20 mouse cellular contexts compared by ENCODE assay signal in genomic region chr8:94945185-94945584, GRCm38 (mm10). TPM values are rescaled to one million over a fixed set of nuclear protein-coding genes. Genes with fewer than 3 reads are reported as not detected.
A peak's percentile ranks its signal among the peaks of the same experiment; 100 is the strongest.
DNase-seq lines count a peak whose midpoint lies in the region; ATAC-seq and TF ChIP-seq lines count a peak whose summit lies in the region.
"Had no signal": no experiment of that assay in that cellular context is flagged by ENCODE, and none has a peak within 500 bp of the region (broad histone marks: within the 10 kb centered on the region; RNA-seq: fewer than 3 reads in every experiment).

No protein-coding gene starts in this region.

- no peaks in the 10 kb centered on the region for H3K4me1 ChIP-seq in midbrain, postnatal 0 days (ENCODE audit: insufficient read depth, low read length)
- no peaks in the 10 kb centered on the region; the same call in 1 of the 2 replicates for H3K4me1 ChIP-seq in midbrain, embryonic 16.5 days (ENCODE audit: control insufficient read depth, insufficient read depth, low read length)

- no peak overlapping the region for H3K27ac ChIP-seq in midbrain, postnatal 0 days (ENCODE audit: low read depth, low read length)
- no peak overlapping the region for H3K27ac ChIP-seq in midbrain, embryonic 16.5 days (ENCODE audit: low read length)
- H3K27ac ChIP-seq: gastrocnemius, adult 2 months; heart, embryonic 15.5 days; hindbrain, embryonic 13.5 days; liver, embryonic 14.5 days had no signal

- DNase-seq in midbrain, postnatal 0 days (ENCODE audit: low spot score): peak; percentile 10
- DNase-seq in frontal cortex, postnatal 14 days (ENCODE audit: low spot score in 2 of 2): peak; percentile 48 to 74
- DNase-seq in left cerebral cortex, postnatal 25 days (ENCODE audit: low spot score in 2 of 2): peak; percentile 70 to 92
- DNase-seq in telencephalon, adult 2 months (ENCODE audit: low read depth, low spot score): peak; percentile 78
- no peak for DNase-seq in yolk sac, embryonic 10.5 days (ENCODE audit: low spot score)
- DNase-seq in heart, postnatal 10 days: no peak
- no peak for DNase-seq in ovary, postnatal 14 days (ENCODE audit: low spot score)
- DNase-seq: adrenal gland, adult 8-10 months; cerebellum, adult 9-11 months; gastrocnemius, adult 2 months; heart, adult 11 months; kidney, postnatal 10 days had no signal

- ATAC-seq in midbrain, postnatal 0 days (ENCODE audit: low FRiP score): no peak
- ATAC-seq in midbrain, embryonic 16.5 days: no peak
- ATAC-seq: CD4-positive, CD25-positive, alpha-beta regulatory T cell, adult 4 months; intestine, embryonic 16.5 days; lung, postnatal 0 days had no signal

- TF ChIP-seq CTCF in midbrain, postnatal 0 days (IDR thresholded peaks at IDR 0.05): no peak

- no peaks in the 10 kb centered on the region for H3K36me3 ChIP-seq in midbrain, postnatal 0 days (ENCODE audit: insufficient read depth, low read length)
- H3K36me3 ChIP-seq in midbrain, embryonic 16.5 days (ENCODE audit: control insufficient read depth, insufficient read depth, low read length): no peaks in the 10 kb centered on the region
- H3K36me3 ChIP-seq: heart, embryonic 15.5 days; hindbrain, embryonic 13.5 days had no signal

- intact Hi-C loops in left cerebral cortex, postnatal 25 days (cut with DNase I): loop anchor here (5.0 kb wide), 1 partner anchor 132 kb away; no protein-coding TSS in a partner anchor
- intact Hi-C loops in heart, postnatal 10 days (cut with DNase I): no loop called here

- WGBS in midbrain, postnatal 0 days: 54% methylated on average over 6 of the region's 6 CpGs
- 59% methylated on average over 6 of the region's 6 CpGs for WGBS in midbrain, embryonic 16.5 days

- H3K4me2 ChIP-seq in midbrain, postnatal 0 days (ENCODE audit: low read depth, low read length, poor library complexity, severe bottlenecking): no peak overlapping the region
- H3K4me2 ChIP-seq in midbrain, embryonic 16.5 days (ENCODE audit: low read length): no peak overlapping the region
- H3K4me2 ChIP-seq: heart, embryonic 15.5 days; hindbrain, embryonic 13.5 days had no signal

- H3K9ac ChIP-seq in midbrain, postnatal 0 days (replicated peaks; ENCODE audit: low read length, poor library complexity, severe bottlenecking): no peak overlapping the region
- H3K9ac ChIP-seq in midbrain, embryonic 16.5 days (ENCODE audit: low read depth, low read length): no peak overlapping the region
- H3K9ac ChIP-seq: heart, embryonic 15.5 days; hindbrain, embryonic 13.5 days; liver, embryonic 14.5 days had no signal

- H3K27me3 ChIP-seq in midbrain, postnatal 0 days (ENCODE audit: insufficient read depth, low read length): no peaks in the 10 kb centered on the region; the same call in 1 of the 2 replicates
- H3K27me3 ChIP-seq in midbrain, embryonic 16.5 days (ENCODE audit: control insufficient read depth, insufficient read depth, low read depth, low read length): no peaks in the 10 kb centered on the region
- H3K27me3 ChIP-seq: hindbrain, embryonic 13.5 days had no signal

- H3K4me3 ChIP-seq in midbrain, postnatal 0 days (ENCODE audit: low read depth, low read length): no peak overlapping the region
- no peak overlapping the region for H3K4me3 ChIP-seq in midbrain, embryonic 16.5 days (ENCODE audit: low read depth, low read length)
- H3K4me3 ChIP-seq: gastrocnemius, adult 2 months; heart, embryonic 15.5 days; hindbrain, embryonic 13.5 days had no signal

- no peaks in the 10 kb centered on the region for H3K9me3 ChIP-seq in midbrain, postnatal 0 days (ENCODE audit: low read length)
- no peaks in the 10 kb centered on the region for H3K9me3 ChIP-seq in midbrain, embryonic 16.5 days (replicated peaks; ENCODE audit: control insufficient read depth, low read length, poor library complexity, severe bottlenecking)
- H3K9me3 ChIP-seq: heart, embryonic 15.5 days; hindbrain, embryonic 13.5 days had no signal

RNA-seq across cellular contexts. Expression of gene Adgrg5, which starts 21.7 kb away (rescaled TPM):
- not detected in 2 replicates for total RNA-seq in midbrain, postnatal 0 days (2014; rRNA removed)
- 0.17 and 0.21 TPM in 2 replicates for polyA plus RNA-seq in midbrain, postnatal 0 days (2015; fragmentation: Nextera tagmentation; extraction: Ambion mirVana)
- 0.62 TPM in 1 of 2 replicates, not detected in the other for polyA plus RNA-seq in midbrain, embryonic 16.5 days (2015; fragmentation: Nextera tagmentation; extraction: Ambion mirVana)
- not detected for total RNA-seq in left cerebral cortex, postnatal 25 days (2021)
- total RNA-seq in heart, postnatal 10 days (2021): under 1 TPM; 0.31 to 0.42 TPM
- polyA plus RNA-seq: hindbrain, embryonic 13.5 days; limb, embryonic 11.5 days had no signal

RNA-seq across cellular contexts. Expression of gene Ccdc102a, which starts 27.3 kb away (rescaled TPM):
- 5.4 and 6.1 TPM in 2 replicates for total RNA-seq in midbrain, postnatal 0 days (2014; rRNA removed)
- 3.6 and 3.7 TPM in 2 replicates for polyA plus RNA-seq in midbrain, postnatal 0 days (2015; fragmentation: Nextera tagmentation; extraction: Ambion mirVana)
- polyA plus RNA-seq in midbrain, embryonic 16.5 days (2015; fragmentation: Nextera tagmentation; extraction: Ambion mirVana): 3.4 and 3.8 TPM in 2 replicates
- total RNA-seq in left cerebral cortex, postnatal 25 days (2021): 1 to 10 TPM; 1.5 to 1.7 TPM
- total RNA-seq in heart, postnatal 10 days (2021): 10 to 100 TPM; 15.3 to 16.0 TPM
- polyA plus RNA-seq: CD4-positive, CD25-positive, alpha-beta regulatory T cell, adult 4 months had no signal

RNA-seq across cellular contexts. Expression of gene Adgrg1, which starts 29.4 kb away (rescaled TPM):
- 218 and 247 TPM in 2 replicates for total RNA-seq in midbrain, postnatal 0 days (2014; rRNA removed)
- 114 and 125 TPM in 2 replicates for polyA plus RNA-seq in midbrain, postnatal 0 days (2015; fragmentation: Nextera tagmentation; extraction: Ambion mirVana)
- 147 and 153 TPM in 2 replicates for polyA plus RNA-seq in midbrain, embryonic 16.5 days (2015; fragmentation: Nextera tagmentation; extraction: Ambion mirVana)
- total RNA-seq in left cerebral cortex, postnatal 25 days (2021): 10 to 100 TPM; 67.2 to 94.5 TPM
- 10 to 100 TPM; 36.6 to 61.8 TPM for total RNA-seq in heart, postnatal 10 days (2021)

Comparison
In these comparisons a context has a peak if more than half of its experiments do, and no peak if none do; other contexts are left out.
1. DNase-seq: peak in midbrain, postnatal 0 days (single experiment), frontal cortex, postnatal 14 days (2 of 2), left cerebral cortex, postnatal 25 days (2 of 2) and telencephalon, adult 2 months (single experiment); none in yolk sac, embryonic 10.5 days (single experiment), heart, postnatal 10 days (0 of 2) and ovary, postnatal 14 days (single experiment).